Mouse (Mus musculus) kidney, embryonic 15.5 days (tissue): ENCODE measurements at regions not wholly inside any gene's neighbourhood (a gene's known extent, or its start where the extent isn't known, plus 50 kb on each side); places are given as distances from the start of the nearest gene placed in this dataset.

ENCODE experiments used
- ATAC-seq: fragments of 200-750 bp; cut with Nextera tagmentation; replicated peaks from 2 replicates; pipeline ENCODE4 v1.8.0; 2017; ENCODE audit warnings: moderate TSS enrichment; ENCODE audit not compliant: low FRiP score
- H3K27ac ChIP-seq: fragments of 300-500 bp; sonication (generic); 2 replicates; pipeline ENCODE4 v1.5.1; 2015; ENCODE audit warnings: mild to moderate bottlenecking, inconsistent platforms
- H3K27me3 ChIP-seq: fragments of 300-500 bp; sonication (generic); 2 replicates; pipeline ENCODE4 v1.6.1; 2015; ENCODE audit warnings: inconsistent platforms
- H3K36me3 ChIP-seq: fragments of 300-500 bp; sonication (generic); 2 replicates; pipeline ENCODE4 v1.6.1; 2015; ENCODE audit warnings: inconsistent platforms
- H3K4me1 ChIP-seq: fragments of 300-500 bp; sonication (generic); 2 replicates; pipeline ENCODE4 v1.6.1; 2015; ENCODE audit warnings: inconsistent platforms
- H3K4me2 ChIP-seq: fragments of 300-500 bp; sonication (generic); 2 replicates; pipeline ENCODE4 v1.6.1; 2015; ENCODE audit warnings: moderate library complexity, mild to moderate bottlenecking, inconsistent platforms
- H3K4me3 ChIP-seq: fragments of 300-500 bp; sonication (generic); replicated peaks from 2 replicates; pipeline ENCODE4 v1.5.1; 2015; ENCODE audit warnings: mild to moderate bottlenecking, inconsistent platforms
- H3K9ac ChIP-seq: fragments of 300-500 bp; sonication (generic); 2 replicates; pipeline ENCODE4 v1.6.1; 2015; ENCODE audit warnings: mild to moderate bottlenecking, inconsistent platforms
- H3K9me3 ChIP-seq: fragments of 300-500 bp; sonication (generic); replicated peaks from 2 replicates; pipeline ENCODE4 v1.6.1; 2016; ENCODE audit warnings: inconsistent platforms
- WGBS: fragments of 180-500 bp; shearing (Covaris S2); methylation state at CpG from one replicate; pipeline ENCODE4 v1.1.7; 2015; ENCODE audit warnings: mixed read lengths; 5-methylcytosine and 5-hydroxymethylcytosine counted together

DNA sequence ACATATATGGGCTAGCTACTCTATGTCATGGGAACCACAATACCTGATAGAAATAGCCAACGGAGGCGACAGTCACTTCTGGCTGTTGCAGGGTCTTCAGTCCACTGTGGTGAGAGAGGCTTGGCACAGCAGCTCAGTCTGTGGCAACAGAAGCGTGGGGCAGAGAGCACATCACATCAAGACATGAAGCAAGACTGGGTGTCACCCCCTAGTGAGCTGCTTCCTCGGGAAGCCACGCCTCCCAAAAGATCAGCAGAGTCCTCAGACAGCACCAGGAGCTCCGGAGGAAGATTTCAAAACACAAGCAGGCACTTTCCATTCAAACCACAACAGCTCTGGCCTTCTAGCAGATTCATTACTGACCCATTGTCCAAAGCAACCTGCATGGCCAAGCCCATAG lies 131.2 kb upstream of the Csf3r start:
- peaks cover 8% of the 10 kb centered on the region; the same call in 1 of the 2 replicates for H3K4me1 ChIP-seq
- no peak for ATAC-seq
- no peak overlapping the region for H3K4me3 ChIP-seq
- H3K27ac ChIP-seq = no peak overlapping the region
- H3K4me2 ChIP-seq = no peak overlapping the region
- 78% methylated on average over 6 of the region's 6 CpGs for WGBS
- H3K9ac ChIP-seq = no peak overlapping the region
- H3K27me3 ChIP-seq = no peaks in the 10 kb centered on the region
- no peaks in the 10 kb centered on the region for H3K36me3 ChIP-seq
- H3K9me3 ChIP-seq = no peaks in the 10 kb centered on the region

DNA sequence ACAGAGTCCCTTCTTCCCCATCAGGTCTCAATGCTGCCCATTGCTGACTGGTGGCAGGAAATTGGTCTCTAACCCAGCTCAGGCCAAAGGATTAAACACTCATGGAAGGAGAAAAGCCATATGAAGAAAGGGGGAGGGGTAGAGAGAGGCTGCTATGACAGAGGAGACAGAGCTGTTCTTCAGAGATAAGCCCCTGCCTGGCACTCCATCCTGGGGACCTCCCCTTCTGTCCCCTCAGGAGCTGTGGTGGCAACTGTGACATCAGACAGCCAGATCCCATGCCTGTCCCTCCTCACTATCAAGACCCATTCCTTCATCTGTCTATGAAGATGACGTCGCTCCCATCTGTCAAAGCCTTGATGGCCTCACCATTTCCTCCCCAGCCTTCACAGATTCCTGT lies 126.6 kb upstream of the Csf3r start:
- no peak overlapping the region for H3K9ac ChIP-seq
- WGBS = 63% methylated on average over 2 of the region's 2 CpGs
- H3K4me3 ChIP-seq = no peak overlapping the region
- H3K36me3 ChIP-seq = no peaks in the 10 kb centered on the region
- H3K4me1 ChIP-seq = peaks cover 12% of the 10 kb centered on the region; the same call in 1 of the 2 replicates
- no peak for ATAC-seq
- no peak overlapping the region for H3K4me2 ChIP-seq
- H3K27me3 ChIP-seq = 0 out of 2 replicates have a peak, but pooled peaks cover 14% of the 10 kb centered on the region
- no peaks in the 10 kb centered on the region for H3K9me3 ChIP-seq
- no peak overlapping the region for H3K27ac ChIP-seq

DNA sequence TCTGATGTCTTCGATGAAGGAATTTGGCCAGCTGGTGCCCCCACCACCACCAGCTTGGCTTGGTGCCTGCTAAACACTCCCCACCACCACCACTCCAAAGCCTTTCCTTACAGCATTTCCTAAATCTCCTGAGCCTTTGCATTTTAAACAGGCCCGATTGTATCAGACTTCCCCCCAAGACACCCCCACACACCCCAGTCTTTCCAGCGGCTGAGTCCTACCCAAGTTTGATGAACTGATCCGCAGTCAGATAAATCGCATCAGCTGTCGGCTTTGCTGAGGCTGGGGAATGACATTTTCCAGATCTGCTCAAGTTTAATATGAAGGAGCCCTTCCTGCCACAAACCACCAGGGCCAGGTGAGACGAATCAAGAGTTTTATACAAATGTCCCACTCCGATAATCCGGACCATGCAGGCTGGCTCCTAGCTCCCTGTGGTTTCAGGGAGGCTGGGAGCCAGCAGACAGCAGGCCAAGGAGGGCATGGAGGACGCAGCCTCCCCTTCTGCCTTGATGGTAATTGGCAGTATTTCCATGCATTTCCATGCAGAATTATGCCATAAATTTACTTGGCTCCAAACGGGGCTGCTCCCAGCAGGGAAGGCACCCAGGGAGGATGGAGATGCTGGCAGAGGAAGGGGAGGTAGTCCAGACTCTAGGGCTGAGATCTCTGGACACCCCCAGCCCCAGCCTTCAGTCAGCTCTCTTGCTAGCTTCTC lies 125.6 kb upstream of the Csf3r start:
- H3K4me3 ChIP-seq = no peak overlapping the region
- H3K36me3 ChIP-seq = no peaks in the 10 kb centered on the region
- H3K9ac ChIP-seq = no peak overlapping the region
- no peaks in the 10 kb centered on the region for H3K9me3 ChIP-seq
- no peak for ATAC-seq
- H3K27ac ChIP-seq = no peak overlapping the region
- no peak overlapping the region for H3K4me2 ChIP-seq
- H3K27me3 ChIP-seq = 0 out of 2 replicates have a peak, but pooled peaks cover 14% of the 10 kb centered on the region
- peaks cover 12% of the 10 kb centered on the region; the same call in 1 of the 2 replicates for H3K4me1 ChIP-seq
- WGBS = 58% methylated on average over 11 of the region's 11 CpGs

DNA sequence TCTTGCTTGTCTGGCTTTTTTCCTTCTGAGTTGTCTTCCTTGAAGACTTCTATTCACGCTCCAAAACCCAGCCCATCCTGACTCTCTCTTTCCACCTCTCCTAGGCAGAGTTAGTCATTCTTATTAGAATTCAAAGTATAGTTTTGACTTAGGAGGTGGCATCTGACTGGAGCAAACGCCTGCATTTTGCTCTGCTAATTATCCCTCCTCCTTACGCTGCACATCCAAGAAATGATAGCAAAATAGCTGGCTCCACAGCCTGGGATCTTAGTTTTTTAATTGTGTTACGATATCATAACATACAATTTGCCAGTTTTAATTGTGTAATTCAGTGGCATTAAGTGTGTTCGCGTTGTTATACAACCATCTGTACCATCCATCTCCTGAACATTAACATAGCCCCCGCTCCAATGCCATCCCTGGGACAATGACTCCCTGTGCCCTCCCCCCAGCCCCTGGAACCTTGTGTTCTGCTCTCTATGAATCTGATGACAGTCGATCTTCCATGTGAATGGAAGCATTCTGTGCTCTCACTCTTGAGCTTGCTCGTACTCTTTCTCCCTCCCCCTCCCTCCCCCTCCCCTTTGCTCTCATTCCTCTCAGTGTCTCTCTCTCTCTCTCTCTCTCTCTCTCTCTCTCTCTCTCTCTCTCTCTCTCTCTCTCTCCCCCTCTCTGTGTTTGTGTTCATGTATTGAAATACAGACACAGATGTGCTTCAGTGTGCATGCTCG lies 122.6 kb upstream of the Csf3r start:
- H3K4me1 ChIP-seq = 0 out of 2 replicates have a peak, but pooled peaks cover 4% of the 10 kb centered on the region
- no peak overlapping the region for H3K9ac ChIP-seq
- H3K27ac ChIP-seq = no peak overlapping the region
- no peaks in the 10 kb centered on the region for H3K36me3 ChIP-seq
- no peak overlapping the region for H3K4me2 ChIP-seq
- ATAC-seq = no peak
- no peaks in the 10 kb centered on the region for H3K9me3 ChIP-seq
- H3K4me3 ChIP-seq = no peak overlapping the region
- 0 out of 2 replicates have a peak, but pooled peaks cover 18% of the 10 kb centered on the region for H3K27me3 ChIP-seq
- WGBS = 74% methylated on average over 10 of the region's 10 CpGs

DNA sequence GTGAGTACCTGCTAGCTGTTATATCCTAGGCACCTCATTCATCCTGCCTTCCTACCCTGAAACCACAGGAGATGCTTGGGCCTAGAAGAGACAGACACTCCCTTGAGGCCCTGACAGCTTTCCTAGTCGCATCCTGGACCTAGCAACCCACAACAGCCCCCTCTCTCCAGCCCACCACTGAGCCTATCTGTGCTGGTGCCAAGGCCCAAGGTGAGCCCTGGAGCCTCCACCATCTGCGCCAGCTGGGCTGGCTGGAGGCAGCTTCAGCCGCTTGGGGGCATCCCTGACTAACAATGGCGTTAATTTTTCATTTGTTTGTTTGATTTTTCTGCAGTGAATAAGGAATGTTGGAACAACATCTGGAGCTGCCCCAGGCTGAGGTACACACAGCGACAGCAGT lies 118.1 kb upstream of the Csf3r start:
- no peak for ATAC-seq
- Histone ChIP-seq H3K27ac (no peak overlapping the region), H3K27me3 (peaks cover 21% of the 10 kb centered on the region; the same call in 1 of the 2 replicates), H3K4me2 (no peak overlapping the region), H3K9me3 (no peaks in the 10 kb centered on the region), H3K9ac (no peak overlapping the region), H3K4me3 (no peak overlapping the region), H3K36me3 (no peaks in the 10 kb centered on the region), H3K4me1 (peaks cover 4% of the 10 kb centered on the region)
- WGBS = 81% methylated on average over 5 of the region's 5 CpGs

DNA sequence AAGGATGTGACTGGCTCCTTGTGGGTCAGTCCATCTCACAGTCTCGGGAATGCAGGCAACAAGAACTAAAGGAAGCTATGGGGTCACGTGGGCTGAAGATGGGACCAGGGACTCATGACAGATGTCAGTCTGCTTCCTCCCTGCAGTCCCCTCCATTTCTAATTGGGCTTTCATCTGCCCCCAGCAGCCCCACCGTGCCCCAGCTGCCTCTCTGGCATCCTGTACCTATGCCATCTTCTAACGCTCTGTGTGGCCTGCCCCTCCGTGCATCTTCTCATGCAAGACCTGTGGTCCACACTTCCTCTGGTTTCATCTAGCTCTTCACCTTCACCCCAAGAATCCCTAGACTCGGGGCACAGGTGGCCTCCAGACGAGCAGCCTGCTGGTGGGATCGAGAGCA lies 115.4 kb upstream of the Csf3r start:
- Histone ChIP-seq H3K27ac (no peak overlapping the region), H3K4me2 (no peak overlapping the region), H3K36me3 (no peaks in the 10 kb centered on the region), H3K9ac (no peak overlapping the region), H3K9me3 (no peaks in the 10 kb centered on the region), H3K27me3 (peaks cover 45% of the 10 kb centered on the region), H3K4me3 (no peak overlapping the region), H3K4me1 (peaks cover 19% of the 10 kb centered on the region)
- 83% methylated on average over 8 of the region's 8 CpGs for WGBS
- no peak for ATAC-seq

DNA sequence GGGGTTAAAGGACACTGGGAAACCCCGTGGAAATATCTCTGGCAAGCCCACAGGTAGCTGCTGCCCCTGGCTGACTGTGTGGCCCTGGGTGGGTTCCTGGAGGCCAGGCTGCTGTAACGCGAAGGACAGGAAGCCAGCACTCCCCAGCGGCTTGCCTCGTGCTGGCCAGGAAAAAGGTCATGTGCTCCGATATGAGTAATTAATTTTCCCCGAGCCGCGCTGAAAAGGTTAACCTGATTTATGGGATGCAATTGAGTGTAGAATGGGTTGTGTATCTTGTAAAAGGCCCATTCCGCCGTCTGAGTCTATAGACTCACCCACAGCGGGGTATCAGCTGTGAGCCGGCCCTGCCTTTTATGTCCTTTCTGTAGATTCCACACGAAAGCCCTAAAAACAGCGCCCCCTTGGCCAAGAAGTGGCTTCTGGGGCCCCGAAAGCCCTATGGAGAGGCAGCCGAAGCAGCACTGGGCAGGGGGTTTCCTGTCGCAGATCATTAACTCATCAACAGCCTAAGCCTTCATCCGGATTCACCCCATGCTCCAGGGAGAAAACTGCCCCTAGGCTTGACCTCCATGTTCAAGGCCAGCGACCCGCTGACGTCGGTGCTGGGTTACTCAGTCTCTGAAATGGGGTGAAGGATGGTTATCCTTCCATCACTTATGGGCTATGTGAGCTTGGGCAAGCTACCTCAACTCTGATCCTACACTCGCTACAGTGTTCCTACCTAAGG lies 112.6 kb upstream of the Csf3r start:
- no peak overlapping the region for H3K27ac ChIP-seq
- 5% methylated on average over 24 of the region's 24 CpGs for WGBS
- H3K27me3 ChIP-seq = peaks cover 43% of the 10 kb centered on the region
- ATAC-seq = peak; percentile 34
- peak overlapping the region; percentile 41 for H3K4me2 ChIP-seq
- no peak overlapping the region for H3K9ac ChIP-seq
- H3K4me1 ChIP-seq = peaks cover 23% of the 10 kb centered on the region
- no peak overlapping the region for H3K4me3 ChIP-seq
- H3K9me3 ChIP-seq = no peaks in the 10 kb centered on the region
- H3K36me3 ChIP-seq = no peaks in the 10 kb centered on the region

DNA sequence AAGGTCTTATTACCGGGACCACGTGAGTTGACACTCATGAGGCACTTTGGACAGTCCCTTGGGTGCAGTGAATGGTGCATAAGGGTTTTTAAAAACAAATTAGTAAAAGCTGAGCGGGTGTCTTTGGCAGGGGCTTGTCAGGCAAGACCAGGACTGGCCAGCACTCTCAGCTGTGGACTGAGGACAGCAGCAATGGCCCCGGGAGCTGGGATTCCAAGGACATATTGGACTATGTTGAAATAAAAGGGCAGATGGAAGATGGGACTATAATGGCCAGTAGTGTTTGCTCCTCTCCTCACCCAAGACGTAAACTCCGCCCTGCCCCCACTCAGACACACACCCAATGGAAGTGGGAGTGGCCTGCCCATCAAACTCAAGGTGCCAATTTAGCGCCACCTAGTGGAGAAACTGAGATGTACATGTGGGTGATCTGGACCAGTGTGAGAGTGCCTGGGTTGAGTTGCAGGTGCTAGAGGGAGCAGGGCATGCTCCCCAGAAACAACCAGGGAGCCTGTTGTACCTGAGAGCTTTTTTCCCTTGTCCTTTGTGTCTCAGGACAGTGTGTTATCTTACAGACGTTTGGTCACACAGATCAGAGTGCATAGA lies 111.8 kb upstream of the Csf3r start:
- Histone ChIP-seq H3K36me3 (no peaks in the 10 kb centered on the region), H3K27me3 (peaks cover 43% of the 10 kb centered on the region), H3K27ac (no peak overlapping the region), H3K4me2 (no peak overlapping the region), H3K4me1 (peaks cover 28% of the 10 kb centered on the region), H3K4me3 (no peak overlapping the region), H3K9me3 (no peaks in the 10 kb centered on the region), H3K9ac (no peak overlapping the region)
- ATAC-seq = peak; percentile 20; the same call in 1 of the 2 replicates
- WGBS = 25% methylated on average over 8 of the region's 8 CpGs

DNA sequence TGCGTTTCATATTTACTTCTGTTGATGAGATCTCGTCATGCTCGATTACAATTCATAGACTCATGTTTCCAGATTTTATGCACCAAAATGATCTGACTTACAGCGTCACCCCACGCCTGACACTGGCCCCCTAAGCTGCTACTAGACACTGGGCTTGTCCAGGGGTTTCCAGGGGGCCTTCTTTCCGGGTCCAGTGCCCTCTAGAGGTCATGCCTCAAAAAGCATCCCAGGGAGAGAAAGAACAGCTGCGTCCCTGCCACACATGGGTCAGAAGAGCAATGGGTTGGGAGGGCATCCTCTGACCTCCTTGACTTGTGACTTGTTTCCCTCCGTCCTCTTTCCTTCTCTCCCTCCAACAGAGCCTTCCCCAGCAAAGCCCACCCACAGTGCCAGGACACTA lies 109.2 kb upstream of the Csf3r start:
- WGBS = 34% methylated on average over 8 of the region's 8 CpGs
- no peaks in the 10 kb centered on the region for H3K36me3 ChIP-seq
- ATAC-seq = no peak

DNA sequence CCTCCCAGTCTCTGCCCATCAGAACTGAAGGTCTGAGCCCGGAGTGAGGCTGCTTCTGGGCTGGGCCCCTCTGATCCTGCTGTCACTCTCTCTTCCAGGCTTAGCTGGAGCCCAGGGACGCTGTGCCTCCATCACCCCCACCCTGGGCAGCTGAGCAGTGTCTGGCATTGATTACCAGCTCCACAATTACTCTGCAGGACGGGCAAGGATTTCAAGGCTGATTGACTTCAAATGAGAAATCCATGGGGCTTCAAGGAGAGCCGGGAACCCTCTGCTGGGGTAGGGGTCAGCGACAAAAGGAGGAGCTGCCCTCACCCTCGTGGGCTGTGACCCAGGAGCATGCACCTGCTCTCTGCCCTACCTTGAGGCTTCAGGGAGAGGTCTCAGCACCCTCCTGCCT lies 107.1 kb upstream of the Csf3r start:
- Histone ChIP-seq H3K36me3 (no peaks in the 10 kb centered on the region), H3K9me3 (no peaks in the 10 kb centered on the region), H3K4me1 (peaks cover 40% of the 10 kb centered on the region), H3K27ac (no peak overlapping the region), H3K4me2 (no peak overlapping the region), H3K27me3 (peaks cover 36% of the 10 kb centered on the region), H3K9ac (no peak overlapping the region), H3K4me3 (no peak overlapping the region)
- 25% methylated on average over 6 of the region's 6 CpGs for WGBS
- ATAC-seq = no peak

More for the DNA sequence above, 109.2 kb upstream of the Csf3r start:
- no peak overlapping the region for H3K4me2 ChIP-seq
- H3K9me3 ChIP-seq = no peaks in the 10 kb centered on the region
- no peak overlapping the region for H3K4me3 ChIP-seq
- no peak overlapping the region for H3K9ac ChIP-seq
- H3K27ac ChIP-seq = no peak overlapping the region
- H3K4me1 ChIP-seq = peaks cover 33% of the 10 kb centered on the region
- peaks cover 37% of the 10 kb centered on the region for H3K27me3 ChIP-seq

DNA sequence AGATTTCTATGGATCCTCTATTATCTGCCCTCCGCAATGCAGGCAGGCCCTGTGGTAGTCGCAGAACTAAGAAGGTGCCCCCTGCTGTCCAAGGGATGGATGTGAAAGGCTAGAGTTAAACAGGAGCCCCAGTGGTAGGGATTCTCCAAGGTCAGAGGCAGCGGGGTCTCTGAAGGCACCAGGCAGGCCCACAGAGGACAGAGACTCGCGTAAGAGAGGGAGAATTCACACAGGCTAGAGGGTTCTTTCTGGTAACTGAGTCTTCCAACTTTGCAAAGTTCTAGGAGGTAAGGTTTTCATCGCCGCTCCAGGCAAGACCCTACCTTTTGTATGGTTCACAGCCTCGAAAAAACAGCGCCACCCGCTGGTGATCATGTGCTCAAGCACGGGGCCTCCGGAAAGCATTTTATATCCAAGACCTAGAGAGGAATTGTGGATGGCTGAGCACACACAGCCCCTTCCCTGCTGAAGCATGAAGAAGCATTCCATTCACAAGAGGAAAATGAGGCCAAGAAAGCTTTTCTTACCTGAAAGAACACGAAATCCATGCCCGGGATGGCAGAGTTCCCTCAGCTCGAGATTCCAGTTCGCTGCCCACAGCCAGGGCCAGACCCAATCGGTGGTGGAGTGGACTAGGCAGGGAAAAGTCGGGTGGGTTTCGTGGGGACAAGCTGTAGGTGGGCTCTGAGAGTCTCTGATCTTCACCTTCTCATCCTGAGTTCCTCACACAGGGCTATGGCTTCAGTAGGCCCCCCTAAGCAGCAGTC lies 102.6 kb upstream of the Csf3r start:
- Histone ChIP-seq H3K27me3 (peaks cover 29% of the 10 kb centered on the region), H3K9me3 (no peaks in the 10 kb centered on the region), H3K4me3 (peak overlapping the region; percentile 33), H3K4me2 (peak overlapping the region; percentile 52), H3K4me1 (peaks cover 44% of the 10 kb centered on the region), H3K27ac (peak overlapping the region; percentile 94), H3K36me3 (no peaks in the 10 kb centered on the region), H3K9ac (0 out of 2 replicates have a peak overlapping the region, but pooled peaks have one; percentile 26)
- WGBS = 10% methylated on average over 19 of the region's 19 CpGs
- peak; percentile 67 for ATAC-seq
